Mouse (Mus musculus) E14TG2a.4 (cell line): ENCODE measurements at regions not wholly inside any gene's neighbourhood (a gene's known extent, or its start where the extent isn't known, plus 50 kb on each side); places are given as distances from the start of the nearest gene placed in this dataset.

Experiments
- CTCF ChIP-seq: conservative IDR thresholded peaks from 2 replicates; pipeline ENCODE4 v1.5.1; 2014; ENCODE audit warnings: low read length
- NANOG ChIP-seq: IDR thresholded peaks from 2 replicates; pipeline ENCODE4 v1.6.1; 2014; ENCODE audit warnings: borderline replicate concordance, low read length, mixed read lengths

- TF ChIP-seq NANOG, result no peak
- no peak for TF ChIP-seq CTCF
Observed at GRCm38 (mm10) chr11:71371871-71372270, 141.3 kb upstream of the Nlrp1b start.
